Mouse (Mus musculus): ENCODE measurements around the gene Cdc25b. TPM values are rescaled to one million over a fixed set of nuclear protein-coding genes. Genes with fewer than 3 reads are reported as not detected.

Cdc25b gene
- total RNA-seq, 1 experiment = 9.7 TPM

GRCm38 (mm10) chr2:131139886-131140532 lies 46.7 kb upstream of the Cdc25b start:
- Histone ChIP-seq H3K36me3 (ENCODE audit: control insufficient read depth, insufficient read depth, low read length, poor library complexity, severe bottlenecking) (peaks cover 3% of the 10 kb centered on the region; the same call in 1 of the 2 replicates), H3K27ac (ENCODE audit: insufficient read depth, low read depth, low read length, poor library complexity, severe bottlenecking) (no peak overlapping the region)
- no peak for TF ChIP-seq HCFC1 (IDR thresholded peaks at IDR 0.05; ENCODE audit: borderline replicate concordance, insufficient read depth, low read length)
- no peak for TF ChIP-seq CHD2 (IDR thresholded peaks at IDR 0.05; ENCODE audit: low read depth, low read length)
- TF ChIP-seq ZNF384 (IDR thresholded peaks at IDR 0.05; ENCODE audit: low read depth, low read length) = no peak
- no peak for TF ChIP-seq MAFK (IDR thresholded peaks at IDR 0.05; ENCODE audit: insufficient read depth, low read depth, low read length)
- TF ChIP-seq ZC3H11A (IDR thresholded peaks at IDR 0.05; ENCODE audit: borderline replicate concordance, low read depth, low read length) = no peak

GRCm38 (mm10) chr2:131140533-131140905 lies 46.2 kb upstream of the Cdc25b start:
- H3K9me3 ChIP-seq (ENCODE audit: control insufficient read depth, insufficient read depth, low read depth, low read length) = no peaks in the 10 kb centered on the region
- no peak overlapping the region for H3K9ac ChIP-seq (ENCODE audit: insufficient read depth, low read depth, low read length, poor library complexity, severe bottlenecking)
- no peak overlapping the region for H3K27ac ChIP-seq (ENCODE audit: insufficient read depth, low read depth, low read length, poor library complexity, severe bottlenecking)
- no peak for TF ChIP-seq CHD2 (IDR thresholded peaks at IDR 0.05; ENCODE audit: low read depth, low read length)
- H3K4me1 ChIP-seq (ENCODE audit: control insufficient read depth in 2 of 2, insufficient read depth in 2 of 2, low read length in 2 of 2, poor library complexity in 1 of 2) = peaks cover 0 to 10% of the 10 kb centered on the region in 2 experiments; a peak in 1 of 4 replicates
- H3K36me3 ChIP-seq (ENCODE audit: control insufficient read depth, insufficient read depth, low read length, poor library complexity, severe bottlenecking) = peaks cover 3% of the 10 kb centered on the region; the same call in 1 of the 2 replicates
- in situ Hi-C loops (cut with MboI; ENCODE audit: low sequenced_read_pairs in 2 of 2, unreplicated experiment in 2 of 2) = no loop called here
- H3K4me3 ChIP-seq (ENCODE audit: insufficient read depth in 1 of 2, low read depth in 1 of 2, low read length in 2 of 2, poor library complexity in 1 of 2, severe bottlenecking in 1 of 2) = no peak overlapping the region
- DNase-seq (ENCODE audit: low read depth, low spot score) = no peak

More at GRCm38 (mm10) chr2:131139886-131140532, 46.7 kb upstream of the Cdc25b start:
- Histone ChIP-seq H3K9ac (ENCODE audit: insufficient read depth, low read depth, low read length, poor library complexity, severe bottlenecking) (no peak overlapping the region), H3K4me3 (ENCODE audit: insufficient read depth in 1 of 2, low read depth in 1 of 2, low read length in 2 of 2, poor library complexity in 1 of 2, severe bottlenecking in 1 of 2) (no peak overlapping the region), H3K4me1 (ENCODE audit: control insufficient read depth in 2 of 2, insufficient read depth in 2 of 2, low read length in 2 of 2, poor library complexity in 1 of 2) (peaks cover 0 to 8% of the 10 kb centered on the region in 2 experiments; a peak in 1 of 4 replicates), H3K9me3 (ENCODE audit: control insufficient read depth, insufficient read depth, low read depth, low read length) (no peaks in the 10 kb centered on the region)
- in situ Hi-C loops (cut with MboI; ENCODE audit: low sequenced_read_pairs in 2 of 2, unreplicated experiment in 2 of 2) = no loop called here
- DNase-seq (ENCODE audit: low read depth, low spot score) = no peak

DNA sequence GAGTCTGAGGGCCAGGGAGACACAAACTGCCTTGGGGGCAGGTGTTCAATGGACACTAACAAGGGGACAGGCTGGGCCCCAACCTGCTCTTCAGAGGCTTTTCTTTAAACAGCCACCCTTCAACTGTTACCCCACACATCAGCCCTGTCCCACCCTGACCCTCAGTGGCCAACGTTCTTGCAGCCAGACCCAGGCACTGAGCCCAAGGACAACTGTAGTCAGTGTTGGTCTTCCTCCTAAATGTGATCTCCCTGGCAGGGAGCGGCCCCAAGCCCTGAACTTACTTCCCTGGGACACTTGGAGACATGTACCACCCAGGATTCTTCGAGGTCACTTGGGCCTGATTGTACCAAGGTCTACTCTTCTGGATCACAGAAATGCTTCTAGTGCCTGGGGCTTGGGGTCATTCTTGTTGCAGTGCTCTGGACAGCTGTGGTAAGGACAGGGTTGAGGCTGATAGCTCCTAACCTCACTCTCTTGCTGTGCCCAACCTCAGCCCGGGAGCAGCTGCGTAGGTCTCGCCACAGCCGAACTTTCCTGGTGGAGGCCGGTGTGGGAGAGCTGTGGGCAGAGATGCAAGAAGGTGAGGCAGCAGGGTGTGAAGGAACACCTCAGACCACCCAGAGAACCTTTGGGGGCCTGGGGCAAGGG lies 45.3 kb upstream of the Cdc25b start:
- Histone ChIP-seq H3K9me3 (ENCODE audit: control insufficient read depth, insufficient read depth, low read depth, low read length) (no peaks in the 10 kb centered on the region), H3K36me3 (ENCODE audit: control insufficient read depth, insufficient read depth, low read length, poor library complexity, severe bottlenecking) (peaks cover 8% of the 10 kb centered on the region), H3K27ac (ENCODE audit: insufficient read depth, low read depth, low read length, poor library complexity, severe bottlenecking) (no peak overlapping the region), H3K4me3 (ENCODE audit: insufficient read depth in 1 of 2, low read depth in 1 of 2, low read length in 2 of 2, poor library complexity in 1 of 2, severe bottlenecking in 1 of 2) (no peak overlapping the region), H3K4me1 (ENCODE audit: control insufficient read depth in 2 of 2, insufficient read depth in 2 of 2, low read length in 2 of 2, poor library complexity in 1 of 2) (peaks cover 0 to 11% of the 10 kb centered on the region in 2 experiments; a peak in 1 of 4 replicates), H3K9ac (ENCODE audit: insufficient read depth, low read depth, low read length, poor library complexity, severe bottlenecking) (no peak overlapping the region)
- no peak for TF ChIP-seq MAFK (IDR thresholded peaks at IDR 0.05; ENCODE audit: insufficient read depth, low read depth, low read length)
- no peak for TF ChIP-seq ZNF384 (IDR thresholded peaks at IDR 0.05; ENCODE audit: low read depth, low read length)
- no peak for TF ChIP-seq HCFC1 (IDR thresholded peaks at IDR 0.05; ENCODE audit: borderline replicate concordance, insufficient read depth, low read length)
- no peak for TF ChIP-seq ZC3H11A (IDR thresholded peaks at IDR 0.05; ENCODE audit: borderline replicate concordance, low read depth, low read length)
- TF ChIP-seq CHD2 (IDR thresholded peaks at IDR 0.05; ENCODE audit: low read depth, low read length) = no peak
- in situ Hi-C loops (cut with MboI; ENCODE audit: low sequenced_read_pairs in 2 of 2, unreplicated experiment in 2 of 2) = no loop called here
- no peak for DNase-seq (ENCODE audit: low read depth, low spot score)

GRCm38 (mm10) chr2:131142592-131142991 lies 44.2 kb upstream of the Cdc25b start:
- in situ Hi-C loops (cut with MboI; ENCODE audit: low sequenced_read_pairs in 2 of 2, unreplicated experiment in 2 of 2) = no loop called here
- TF ChIP-seq HCFC1 (IDR thresholded peaks at IDR 0.05; ENCODE audit: borderline replicate concordance, insufficient read depth, low read length) (0 out of 2 replicates have a peak, but pooled peaks have one; percentile 51), MAFK (IDR thresholded peaks at IDR 0.05; ENCODE audit: insufficient read depth, low read depth, low read length) (no peak), ZC3H11A (IDR thresholded peaks at IDR 0.05; ENCODE audit: borderline replicate concordance, low read depth, low read length) (0 out of 2 replicates have a peak, but pooled peaks have one; percentile 14)

More at GRCm38 (mm10) chr2:131142592-131142991, 44.2 kb upstream of the Cdc25b start:
- H3K27ac ChIP-seq (ENCODE audit: insufficient read depth, low read depth, low read length, poor library complexity, severe bottlenecking) = no peak overlapping the region
- H3K4me1 ChIP-seq (ENCODE audit: control insufficient read depth in 2 of 2, insufficient read depth in 2 of 2, low read length in 2 of 2, poor library complexity in 1 of 2) = peaks cover 0 to 13% of the 10 kb centered on the region in 2 experiments; a peak in 1 of 4 replicates
- 0 out of 2 replicates have a peak overlapping the region, but pooled peaks have one; percentile 4 for H3K9ac ChIP-seq (ENCODE audit: insufficient read depth, low read depth, low read length, poor library complexity, severe bottlenecking)
- DNase-seq (ENCODE audit: low read depth, low spot score) = peak; percentile 89
- H3K36me3 ChIP-seq (ENCODE audit: control insufficient read depth, insufficient read depth, low read length, poor library complexity, severe bottlenecking) = peaks cover 18% of the 10 kb centered on the region
- H3K9me3 ChIP-seq (ENCODE audit: control insufficient read depth, insufficient read depth, low read depth, low read length) = no peaks in the 10 kb centered on the region
- peak overlapping the region; percentile 2 to 29; a peak in 3 of 4 replicates for H3K4me3 ChIP-seq (ENCODE audit: insufficient read depth in 1 of 2, low read depth in 1 of 2, low read length in 2 of 2, poor library complexity in 1 of 2, severe bottlenecking in 1 of 2)

All from ES-E14 (cell line).